Mouse (Mus musculus) granulocyte monocyte progenitor cell, adult 5-6 weeks (primary cell): Measurements from ENCODE around the gene Tubb5. TPM values are rescaled to one million over a fixed set of nuclear protein-coding genes. Genes with fewer than 3 reads are reported as not detected.

Experiments
- ATAC-seq: replicated peaks from 2 replicates; pipeline ENCODE4 v1.8.0; 2016; ENCODE audit warnings: mild to moderate bottlenecking, moderate TSS enrichment, inconsistent platforms; ENCODE audit not compliant: poor library complexity, severe bottlenecking
- total RNA-seq, 2 experiments: library from RNA; stranded (forward) in 1 of 2; stranded (reverse) in 1 of 2; fragments of 200-712, 200-1000 nt in 1 of 2; fragments of >200 nt in 1 of 2; fragmentation: Nextera tagmentation in 1 of 2; gene quantifications; 2 replicates each; pipeline ENCODE4 v1.2.3; 2014 to 2017

Gene Tubb5
- total RNA-seq, 2 experiments from 2014 or later = 699 to 1,022 TPM

GRCm38 (mm10) chr17:35832400-35833238 is 5.5 kb downstream of the Tubb5 start:
- no peak for ATAC-seq

- ATAC-seq = peak; percentile 94
Observed at GRCm38 (mm10) chr17:35829737-35830136, 8.4 kb downstream of the Tubb5 start.

- ATAC-seq = no peak
Observed at GRCm38 (mm10) chr17:35825109-35825850, 12.8 kb downstream of the Tubb5 start.

- ATAC-seq = no peak
Observed at GRCm38 (mm10) chr17:35824402-35824801, 13.7 kb downstream of the Tubb5 start.

GRCm38 (mm10) chr17:35822964-35823937 is 14.9 kb downstream of the Tubb5 start, which contains the start of gene Flot1:
Gene Flot1 (plus strand): TSS chr17:35823230.
- ATAC-seq = peak; percentile 65

- ATAC-seq = no peak
Observed at GRCm38 (mm10) chr17:35822564-35822963, 15.5 kb downstream of the Tubb5 start.

- ATAC-seq = peak; percentile 54
Observed at GRCm38 (mm10) chr17:35821439-35822430, 16.4 kb downstream of the Tubb5 start, which contains the start of gene Ier3. Gene Ier3 (plus strand): TSS chr17:35821684.

GRCm38 (mm10) chr17:35820111-35820510 is 18.0 kb downstream of the Tubb5 start:
- no peak for ATAC-seq

- ATAC-seq = no peak
Observed at GRCm38 (mm10) chr17:35817226-35817625, 20.9 kb downstream of the Tubb5 start.

GRCm38 (mm10) chr17:35816686-35817085 is 21.4 kb downstream of the Tubb5 start:
- ATAC-seq = no peak

- no peak for ATAC-seq
Observed at GRCm38 (mm10) chr17:35815836-35816235, 22.3 kb downstream of the Tubb5 start.

- peak; percentile 23; the same call in 1 of the 2 replicates for ATAC-seq
Observed at GRCm38 (mm10) chr17:35814678-35815077, 23.4 kb downstream of the Tubb5 start.

- peak; percentile 37 for ATAC-seq
Observed at GRCm38 (mm10) chr17:35813653-35814052, 24.5 kb downstream of the Tubb5 start.

GRCm38 (mm10) chr17:35813245-35813647 is 24.9 kb downstream of the Tubb5 start:
- peak; percentile 76 for ATAC-seq

- no peak for ATAC-seq
Observed at GRCm38 (mm10) chr17:35812736-35813135, 25.4 kb downstream of the Tubb5 start.

GRCm38 (mm10) chr17:35812307-35812706 is 25.8 kb downstream of the Tubb5 start:
- ATAC-seq = no peak

GRCm38 (mm10) chr17:35810900-35811648 is 27.0 kb downstream of the Tubb5 start:
- no peak for ATAC-seq

GRCm38 (mm10) chr17:35809395-35809794 is 28.7 kb downstream of the Tubb5 start:
- ATAC-seq = 0 out of 2 replicates have a peak, but pooled peaks have one; percentile 21
